Mouse (Mus musculus): ENCODE results near the gene Gm5294. TPM values are rescaled to one million over a fixed set of nuclear protein-coding genes. Genes with fewer than 3 reads are reported as not detected.

Gene Gm5294
- polyA plus RNA-seq, 1 experiment from 2014 or later: not detected

GRCm38 (mm10) chr5:138801588-138802116 lies 18.2 kb upstream of the Gm5294 start:
- Histone ChIP-seq H3K27me3 (no peaks in the 10 kb centered on the region), H3K4me3 (no peak overlapping the region), H3K4me1 (0 out of 2 replicates have a peak, but pooled peaks cover 3% of the 10 kb centered on the region), H3K9me3 (no peaks in the 10 kb centered on the region), H3K36me3 (peaks cover 23% of the 10 kb centered on the region), H3K9ac (replicated peaks) (no peak overlapping the region), H3K4me2 (replicated peaks) (no peak overlapping the region), H3K27ac (replicated peaks) (no peak overlapping the region)
- WGBS: 70% methylated on average over 7 of the region's 7 CpGs
- no peak for ATAC-seq (ENCODE audit: low FRiP score, low read depth)

- Histone ChIP-seq H3K4me1 (no peaks in the 10 kb centered on the region), H3K36me3 (peaks cover 43% of the 10 kb centered on the region), H3K4me3 (no peak overlapping the region), H3K9ac (replicated peaks) (no peak overlapping the region), H3K4me2 (replicated peaks) (no peak overlapping the region), H3K27ac (replicated peaks) (no peak overlapping the region), H3K9me3 (no peaks in the 10 kb centered on the region), H3K27me3 (no peaks in the 10 kb centered on the region)
- no peak for ATAC-seq (ENCODE audit: low FRiP score, low read depth)
- 95% methylated on average over 5 of the region's 5 CpGs for WGBS
Observed at GRCm38 (mm10) chr5:138804286-138804685, 15.6 kb upstream of the Gm5294 start.

GRCm38 (mm10) chr5:138809767-138810166 lies 10.1 kb upstream of the Gm5294 start:
- no peaks in the 10 kb centered on the region for H3K9me3 ChIP-seq
- WGBS: 95% methylated on average over 6 of the region's 6 CpGs
- ATAC-seq (ENCODE audit: low FRiP score, low read depth): no peak
- H3K4me1 ChIP-seq: no peaks in the 10 kb centered on the region
- H3K27me3 ChIP-seq: no peaks in the 10 kb centered on the region
- peaks cover 46% of the 10 kb centered on the region for H3K36me3 ChIP-seq
- no peak overlapping the region for H3K4me2 ChIP-seq (replicated peaks)
- H3K4me3 ChIP-seq: no peak overlapping the region
- H3K27ac ChIP-seq (replicated peaks): no peak overlapping the region
- no peak overlapping the region for H3K9ac ChIP-seq (replicated peaks)

- Histone ChIP-seq H3K9me3 (peaks cover 4% of the 10 kb centered on the region; the same call in 1 of the 2 replicates), H3K9ac (replicated peaks) (no peak overlapping the region), H3K27ac (replicated peaks) (no peak overlapping the region), H3K4me3 (peak overlapping the region; percentile 23), H3K4me2 (replicated peaks) (peak overlapping the region; percentile 44), H3K36me3 (no peaks in the 10 kb centered on the region), H3K27me3 (peaks cover 74% of the 10 kb centered on the region), H3K4me1 (peaks cover 7% of the 10 kb centered on the region)
- no peak for ATAC-seq (ENCODE audit: low FRiP score, low read depth)
- 5% methylated on average over 39 of the region's 39 CpGs for WGBS
Observed at GRCm38 (mm10) chr5:138820717-138821332, 945 bp downstream of the Gm5294 start.

- Histone ChIP-seq H3K9ac (replicated peaks) (no peak overlapping the region), H3K4me2 (replicated peaks) (no peak overlapping the region), H3K27ac (replicated peaks) (no peak overlapping the region), H3K9me3 (no peaks in the 10 kb centered on the region), H3K27me3 (peaks cover 50% of the 10 kb centered on the region), H3K4me3 (no peak overlapping the region), H3K4me1 (peaks cover 7% of the 10 kb centered on the region), H3K36me3 (no peaks in the 10 kb centered on the region)
- ATAC-seq (ENCODE audit: low FRiP score, low read depth): no peak
- 75% methylated on average over 3 of the region's 3 CpGs for WGBS
Observed at GRCm38 (mm10) chr5:138825090-138825489, 5.2 kb downstream of the Gm5294 start.

GRCm38 (mm10) chr5:138833406-138833805 lies 13.5 kb downstream of the Gm5294 start:
- Histone ChIP-seq H3K9me3 (no peaks in the 10 kb centered on the region), H3K4me1 (no peaks in the 10 kb centered on the region), H3K36me3 (no peaks in the 10 kb centered on the region), H3K9ac (replicated peaks) (no peak overlapping the region), H3K27ac (replicated peaks) (no peak overlapping the region), H3K27me3 (no peaks in the 10 kb centered on the region), H3K4me2 (replicated peaks) (no peak overlapping the region), H3K4me3 (no peak overlapping the region)
- 63% methylated on average over 6 of the region's 6 CpGs for WGBS
- no peak for ATAC-seq (ENCODE audit: low FRiP score, low read depth)

GRCm38 (mm10) chr5:138834910-138835309 lies 15.0 kb downstream of the Gm5294 start:
- Histone ChIP-seq H3K27ac (replicated peaks) (no peak overlapping the region), H3K4me3 (no peak overlapping the region)

GRCm38 (mm10) chr5:138840981-138841380 lies 21.1 kb downstream of the Gm5294 start:
- Histone ChIP-seq H3K4me2 (replicated peaks) (no peak overlapping the region), H3K36me3 (no peaks in the 10 kb centered on the region), H3K27me3 (no peaks in the 10 kb centered on the region), H3K9me3 (no peaks in the 10 kb centered on the region), H3K9ac (replicated peaks) (no peak overlapping the region), H3K4me3 (no peak overlapping the region), H3K4me1 (no peaks in the 10 kb centered on the region), H3K27ac (replicated peaks) (no peak overlapping the region)
- 95% methylated on average over 4 of the region's 4 CpGs for WGBS
- no peak for ATAC-seq (ENCODE audit: low FRiP score, low read depth)

More at GRCm38 (mm10) chr5:138834910-138835309, 15.0 kb downstream of the Gm5294 start:
- no peaks in the 10 kb centered on the region for H3K9me3 ChIP-seq
- no peaks in the 10 kb centered on the region for H3K36me3 ChIP-seq
- H3K4me1 ChIP-seq: no peaks in the 10 kb centered on the region
- no peak for ATAC-seq (ENCODE audit: low FRiP score, low read depth)
- H3K4me2 ChIP-seq (replicated peaks): no peak overlapping the region
- WGBS: 87% methylated on average over 3 of the region's 3 CpGs
- no peak overlapping the region for H3K9ac ChIP-seq (replicated peaks)
- H3K27me3 ChIP-seq: no peaks in the 10 kb centered on the region

GRCm38 (mm10) chr5:138843168-138843824 lies 23.4 kb downstream of the Gm5294 start:
- 79% methylated on average over 9 of the region's 9 CpGs for WGBS
- Histone ChIP-seq H3K27me3 (0 out of 2 replicates have a peak, but pooled peaks cover 2% of the 10 kb centered on the region), H3K4me3 (no peak overlapping the region), H3K27ac (replicated peaks) (no peak overlapping the region), H3K36me3 (no peaks in the 10 kb centered on the region), H3K4me2 (replicated peaks) (no peak overlapping the region), H3K9ac (replicated peaks) (no peak overlapping the region), H3K9me3 (no peaks in the 10 kb centered on the region), H3K4me1 (0 out of 2 replicates have a peak, but pooled peaks cover 5% of the 10 kb centered on the region)
- no peak for ATAC-seq (ENCODE audit: low FRiP score, low read depth)

- H3K4me1 ChIP-seq: 0 out of 2 replicates have a peak, but pooled peaks cover 5% of the 10 kb centered on the region
- H3K9ac ChIP-seq (replicated peaks): no peak overlapping the region
- no peak overlapping the region for H3K4me3 ChIP-seq
- H3K27me3 ChIP-seq: 0 out of 2 replicates have a peak, but pooled peaks cover 9% of the 10 kb centered on the region
- H3K9me3 ChIP-seq: no peaks in the 10 kb centered on the region
- H3K36me3 ChIP-seq: no peaks in the 10 kb centered on the region
- WGBS: 81% methylated on average over 4 of the region's 4 CpGs
- no peak overlapping the region for H3K27ac ChIP-seq (replicated peaks)
- ATAC-seq (ENCODE audit: low FRiP score, low read depth): no peak
- H3K4me2 ChIP-seq (replicated peaks): no peak overlapping the region
Observed at GRCm38 (mm10) chr5:138846506-138846905, 26.6 kb downstream of the Gm5294 start.

GRCm38 (mm10) chr5:138848102-138848501 lies 28.2 kb downstream of the Gm5294 start:
- Histone ChIP-seq H3K27ac (replicated peaks) (no peak overlapping the region), H3K27me3 (0 out of 2 replicates have a peak, but pooled peaks cover 9% of the 10 kb centered on the region), H3K36me3 (no peaks in the 10 kb centered on the region), H3K9ac (replicated peaks) (no peak overlapping the region), H3K9me3 (no peaks in the 10 kb centered on the region), H3K4me2 (replicated peaks) (peak overlapping the region; percentile 36), H3K4me3 (no peak overlapping the region), H3K4me1 (0 out of 2 replicates have a peak, but pooled peaks cover 5% of the 10 kb centered on the region)
- 3% methylated on average over 7 of the region's 7 CpGs for WGBS
- ATAC-seq (ENCODE audit: low FRiP score, low read depth): peak; percentile 75

Data from midbrain, embryonic 12.5 days (tissue).